Mouse (Mus musculus) kidney, adult 11 months (tissue): Measurements from ENCODE around the gene Ccdc33.

Source experiments
- DNase-seq: peaks from one replicate; pipeline ENCODE4 v3.0.0; 2022

Gene Ccdc33

GRCm38 (mm10) chr9:58087277-58087998 lies 31.2 kb downstream of the Ccdc33 start:
- no peak for DNase-seq

GRCm38 (mm10) chr9:58086861-58087260 lies 31.8 kb downstream of the Ccdc33 start:
- DNase-seq: no peak

GRCm38 (mm10) chr9:58086203-58086602 lies 32.4 kb downstream of the Ccdc33 start:
- DNase-seq: no peak

GRCm38 (mm10) chr9:58085074-58085473 lies 33.5 kb downstream of the Ccdc33 start:
- no peak for DNase-seq

GRCm38 (mm10) chr9:58084586-58084985 lies 34.0 kb downstream of the Ccdc33 start:
- no peak for DNase-seq

- no peak for DNase-seq
Measured at GRCm38 (mm10) chr9:58074561-58074960, 44.1 kb downstream of the Ccdc33 start.

- no peak for DNase-seq
Measured at GRCm38 (mm10) chr9:58067546-58067945, 51.1 kb downstream of the Ccdc33 start.

- no peak for DNase-seq
Measured at GRCm38 (mm10) chr9:58066731-58067095, 51.9 kb downstream of the Ccdc33 start.

GRCm38 (mm10) chr9:58065977-58066730 lies 52.5 kb downstream of the Ccdc33 start:
- no peak for DNase-seq

GRCm38 (mm10) chr9:58065532-58065931 lies 53.1 kb downstream of the Ccdc33 start:
- no peak for DNase-seq

GRCm38 (mm10) chr9:58063531-58063930 lies 55.1 kb downstream of the Ccdc33 start, which contains the start of gene Stra6:
Gene Stra6 (plus strand): TSS chr9:58063788.
- no peak for DNase-seq

GRCm38 (mm10) chr9:58060677-58061667 lies 57.7 kb downstream of the Ccdc33 start:
- DNase-seq: no peak

- no peak for DNase-seq
Measured at GRCm38 (mm10) chr9:58059920-58060319, 58.7 kb downstream of the Ccdc33 start.

- DNase-seq: peak; percentile 46
Measured at GRCm38 (mm10) chr9:58055666-58056065, 63.0 kb downstream of the Ccdc33 start.

GRCm38 (mm10) chr9:58054032-58054431 lies 64.6 kb downstream of the Ccdc33 start:
- DNase-seq: no peak

- no peak for DNase-seq
Measured at GRCm38 (mm10) chr9:58053544-58053943, 65.1 kb downstream of the Ccdc33 start.

- peak; percentile 24 for DNase-seq
Measured at GRCm38 (mm10) chr9:58053102-58053501, 65.5 kb downstream of the Ccdc33 start.

GRCm38 (mm10) chr9:58051937-58052336 lies 66.7 kb downstream of the Ccdc33 start:
- no peak for DNase-seq

GRCm38 (mm10) chr9:58049861-58050260 lies 68.8 kb downstream of the Ccdc33 start:
- DNase-seq: no peak

GRCm38 (mm10) chr9:58049186-58049585 lies 69.4 kb downstream of the Ccdc33 start:
- no peak for DNase-seq

- DNase-seq: no peak
Measured at GRCm38 (mm10) chr9:58048621-58049020, 70.0 kb downstream of the Ccdc33 start.

- DNase-seq: peak; percentile 57
Measured at GRCm38 (mm10) chr9:58047061-58047460, 71.6 kb downstream of the Ccdc33 start.

GRCm38 (mm10) chr9:58045646-58046045 lies 73.0 kb downstream of the Ccdc33 start:
- no peak for DNase-seq
